Mouse (Mus musculus): Measurements from ENCODE around the gene Rbpj. TPM values are rescaled to one million over a fixed set of nuclear protein-coding genes. Genes with fewer than 3 reads are reported as not detected.

Rbpj gene
- total and polyA plus RNA-seq, 3 experiments = 40.5 to 62.8 (median 61.3) TPM

GRCm38 (mm10) chr5:53543399-53543798 lies 77.4 kb downstream of the Rbpj start (continued):
- peak; percentile 74 for TF ChIP-seq BHLHE40 (IDR thresholded peaks at IDR 0.05; ENCODE audit: low read depth, low read length)
- peak; percentile 91 for TF ChIP-seq EP300 (IDR thresholded peaks at IDR 0.05; ENCODE audit: low read length)
- peak; percentile 38 for TF ChIP-seq HCFC1 (IDR thresholded peaks at IDR 0.05; ENCODE audit: low read depth, low read length)
- 0 out of 2 replicates have a peak, but pooled peaks have one; percentile 45 for TF ChIP-seq MAX (IDR thresholded peaks at IDR 0.05; ENCODE audit: low read length)
- TF ChIP-seq MAZ (IDR thresholded peaks at IDR 0.05; ENCODE audit: low read depth, low read length) = 0 out of 2 replicates have a peak, but pooled peaks have one; percentile 23
- TF ChIP-seq KAT2A (IDR thresholded peaks at IDR 0.05; ENCODE audit: insufficient replicate concordance, low read length) = no peak
- peak; percentile 93 for TF ChIP-seq JUND (conservative IDR thresholded peaks at IDR 0.05; ENCODE audit: low read depth, low read length)
- TF ChIP-seq ETS1 (conservative IDR thresholded peaks at IDR 0.05; ENCODE audit: low read depth, low read length) = peak; percentile 98
- no peak; the same call in 1 of the 2 replicates for TF ChIP-seq SMC3 (IDR thresholded peaks at IDR 0.05; ENCODE audit: low read depth, low read length)
- TF ChIP-seq MAFK (IDR thresholded peaks at IDR 0.05; ENCODE audit: insufficient replicate concordance, low read length) = no peak
- TF ChIP-seq RAD21 (IDR thresholded peaks at IDR 0.05; ENCODE audit: low read depth, low read length) = no peak; the same call in 1 of the 2 replicates
- no peak for TF ChIP-seq USF1 (IDR thresholded peaks at IDR 0.05; ENCODE audit: low read depth, low read length)

- Histone ChIP-seq H3K9me3 (replicated peaks; ENCODE audit: low read length) (no peaks in the 10 kb centered on the region), H3K36me3 (replicated peaks in 1 of 2; ENCODE audit: control insufficient read depth in 1 of 2, insufficient read depth in 1 of 2, low read length in 1 of 2) (no peaks in the 10 kb centered on the region), H3K4me2 (ENCODE audit: insufficient read depth, low read depth, poor library complexity, severe bottlenecking) (peak overlapping the region; percentile 0; the same call in 1 of the 2 replicates), H3K9ac (ENCODE audit: insufficient read depth, low read depth) (0 out of 2 replicates have a peak overlapping the region, but pooled peaks have one; percentile 35), H3K27me3 (replicated peaks) (no peaks in the 10 kb centered on the region), H3K4me1 (ENCODE audit: control insufficient read depth in 1 of 2, insufficient read depth in 2 of 2) (peaks cover 26 to 77% of the 10 kb centered on the region in 2 experiments), H3K4me3 (replicated peaks in 1 of 3; ENCODE audit: low read depth in 2 of 3, low read length in 2 of 3, poor library complexity in 1 of 3) (no peak overlapping the region), H3K27ac (ENCODE audit: insufficient read depth, low read depth) (peak overlapping the region; percentile 74), H3K79me2 (replicated peaks; ENCODE audit: control insufficient read depth, extremely low read depth, insufficient read depth, poor library complexity, severe bottlenecking) (no peaks in the 10 kb centered on the region)
- no peak for DNase-seq (ENCODE audit: extremely low read depth)
- in situ Hi-C loops (cut with MboI; ENCODE audit: low pct_ligation_motif_present, low pct_unique_long_range_greater_than_20kb, low sequenced_read_pairs) (no loop called here), dilution Hi-C loops (cut with MboI; ENCODE audit: extremely low pct_ligation_motif_present, extremely low pct_unique_long_range_greater_than_20kb, low sequenced_read_pairs) (no loop called here)
- TF ChIP-seq RCOR1 (conservative IDR thresholded peaks at IDR 0.05; ENCODE audit: low read depth, low read length) (0 out of 2 replicates have a peak, but pooled peaks have one; percentile 10), MXI1 (IDR thresholded peaks at IDR 0.05; ENCODE audit: low read depth, low read length) (no peak)
These were observed 78.0 kb downstream of the Rbpj start for GRCm38 (mm10) chr5:53543945-53544344.

DNA sequence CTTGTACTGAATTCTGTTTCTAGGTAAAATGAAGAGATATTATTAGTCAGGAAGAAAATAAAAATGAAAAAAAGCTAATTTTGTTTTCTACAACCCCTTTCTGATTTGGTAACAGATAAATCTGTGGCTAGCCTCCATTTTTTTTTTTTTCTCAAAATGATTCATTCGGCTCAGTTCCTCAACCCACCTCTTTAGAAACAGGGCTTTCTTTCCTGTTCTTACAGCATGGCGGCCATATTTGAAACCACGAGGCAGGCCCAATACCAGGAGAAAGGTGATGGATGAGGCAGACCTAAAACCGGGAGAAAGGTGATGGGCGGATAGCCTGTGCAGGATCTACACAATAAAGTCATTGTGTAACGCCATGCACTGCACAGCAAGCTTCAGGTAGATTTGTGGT lies 80.5 kb downstream of the Rbpj start:
- TF ChIP-seq ZNF384 (IDR thresholded peaks at IDR 0.05; ENCODE audit: low read depth, low read length) (peak; percentile 95), TCF12 (IDR thresholded peaks at IDR 0.05; ENCODE audit: low read depth, low read length) (0 out of 2 replicates have a peak, but pooled peaks have one; percentile 29), HCFC1 (IDR thresholded peaks at IDR 0.05; ENCODE audit: low read depth, low read length) (no peak), IRF4 (IDR thresholded peaks at IDR 0.05; ENCODE audit: low read depth, low read length) (peak; percentile 93), GABPA (IDR thresholded peaks at IDR 0.05; ENCODE audit: insufficient replicate concordance, low read depth, low read length) (no peak), MAFK (IDR thresholded peaks at IDR 0.05; ENCODE audit: insufficient replicate concordance, low read length) (0 out of 2 replicates have a peak, but pooled peaks have one; percentile 28), ZMIZ1 (IDR thresholded peaks at IDR 0.05; ENCODE audit: low read depth, low read length) (no peak), UBTF (IDR thresholded peaks at IDR 0.05; ENCODE audit: low read depth, low read length) (no peak), JUND (conservative IDR thresholded peaks at IDR 0.05; ENCODE audit: low read depth, low read length) (peak; percentile 83), MYC (IDR thresholded peaks at IDR 0.05; ENCODE audit: low read depth, low read length) (peak; percentile 61), JUN (IDR thresholded peaks at IDR 0.05; ENCODE audit: insufficient read depth, low read depth, low read length) (peak; percentile 49; the same call in 1 of the 2 replicates), PAX5 (IDR thresholded peaks at IDR 0.05; ENCODE audit: low read length) (no peak), MEF2A (IDR thresholded peaks at IDR 0.05; ENCODE audit: borderline replicate concordance, low read depth, low read length) (peak; percentile 51; the same call in 1 of the 2 replicates), ELF1 (IDR thresholded peaks at IDR 0.05; ENCODE audit: low read depth, low read length) (peak; percentile 22; the same call in 1 of the 2 replicates), SIN3A (IDR thresholded peaks at IDR 0.05; ENCODE audit: low read length) (no peak), RCOR1 (conservative IDR thresholded peaks at IDR 0.05; ENCODE audit: low read depth, low read length) (0 out of 2 replicates have a peak, but pooled peaks have one; percentile 48), NRF1 (IDR thresholded peaks at IDR 0.05; ENCODE audit: low read depth, low read length) (0 out of 2 replicates have a peak, but pooled peaks have one; percentile 5), ETS1 (conservative IDR thresholded peaks at IDR 0.05; ENCODE audit: low read depth, low read length) (peak; percentile 47), EP300 (IDR thresholded peaks at IDR 0.05; ENCODE audit: low read length) (peak; percentile 82), MAX (IDR thresholded peaks at IDR 0.05; ENCODE audit: low read length) (peak; percentile 78)
- Histone ChIP-seq H3K4me3 (replicated peaks in 1 of 3; ENCODE audit: low read depth in 2 of 3, low read length in 2 of 3, poor library complexity in 1 of 3) (no peak overlapping the region), H3K36me3 (replicated peaks in 1 of 2; ENCODE audit: control insufficient read depth in 1 of 2, insufficient read depth in 1 of 2, low read length in 1 of 2) (no peaks in the 10 kb centered on the region), H3K9ac (ENCODE audit: insufficient read depth, low read depth) (no peak overlapping the region), H3K27me3 (replicated peaks) (no peaks in the 10 kb centered on the region), H3K4me1 (ENCODE audit: control insufficient read depth in 1 of 2, insufficient read depth in 2 of 2) (peaks cover 24 to 66% of the 10 kb centered on the region in 2 experiments), H3K4me2 (ENCODE audit: insufficient read depth, low read depth, poor library complexity, severe bottlenecking) (no peak overlapping the region), H3K27ac (ENCODE audit: insufficient read depth, low read depth) (peak overlapping the region; percentile 54; the same call in 1 of the 2 replicates), H3K79me2 (replicated peaks; ENCODE audit: control insufficient read depth, extremely low read depth, insufficient read depth, poor library complexity, severe bottlenecking) (no peaks in the 10 kb centered on the region), H3K9me3 (replicated peaks; ENCODE audit: low read length) (no peaks in the 10 kb centered on the region)
- in situ Hi-C loops (cut with MboI; ENCODE audit: low pct_ligation_motif_present, low pct_unique_long_range_greater_than_20kb, low sequenced_read_pairs) = loop anchor here (5.0 kb wide), 1 partner anchor 46 kb away; no protein-coding TSS in a partner anchor
- dilution Hi-C loops (cut with MboI; ENCODE audit: extremely low pct_ligation_motif_present, extremely low pct_unique_long_range_greater_than_20kb, low sequenced_read_pairs) = no loop called here
- peak; percentile 50 for DNase-seq (ENCODE audit: extremely low read depth)
